Mouse (Mus musculus): ENCODE results near the gene Cfap97.

DNA sequence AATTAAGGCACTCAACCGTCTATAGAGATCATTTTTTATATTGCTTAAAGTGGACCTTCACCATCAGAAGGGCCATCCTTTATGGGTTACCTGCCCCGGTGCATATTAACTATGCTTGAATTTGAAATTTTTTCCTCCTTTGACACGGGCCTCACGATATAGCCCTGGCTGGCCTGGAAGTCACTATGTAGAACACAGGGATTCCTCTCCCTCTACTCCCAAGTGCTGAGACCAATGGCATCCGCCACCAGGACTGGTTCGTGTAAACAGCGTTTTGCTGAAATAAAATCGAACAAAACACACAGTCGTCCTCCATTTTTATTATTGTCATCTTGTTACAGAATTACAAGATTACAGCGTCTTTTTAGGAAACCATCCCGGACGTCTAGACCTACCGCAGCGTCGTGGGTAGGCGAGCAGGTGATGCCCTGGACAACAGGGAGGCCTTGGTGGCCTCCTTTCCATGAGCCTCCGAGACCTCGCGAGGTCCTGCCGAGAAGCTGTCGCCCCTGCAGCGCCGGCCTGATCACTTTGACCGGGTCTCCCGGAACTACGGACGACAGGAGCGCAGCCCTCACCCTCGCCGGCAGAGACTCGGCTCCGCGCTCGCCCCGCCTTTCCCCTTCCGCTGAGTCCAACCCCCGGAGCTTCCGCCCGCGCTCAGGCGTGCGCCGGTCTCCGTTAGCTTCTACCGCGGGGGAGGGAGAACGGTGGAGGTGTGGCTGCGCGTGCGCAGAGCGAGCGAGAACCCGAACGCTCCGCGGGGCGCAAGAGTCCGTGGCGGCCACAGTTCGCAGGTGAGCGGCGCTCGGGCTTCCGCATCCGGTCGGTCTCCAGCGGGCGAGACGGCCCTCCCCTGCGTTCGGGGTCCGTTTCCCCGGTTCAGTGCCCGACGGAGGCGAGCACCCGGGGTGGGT, 11.6 kb downstream of the Cfap97 start:
- TF ChIP-seq ZKSCAN1 (IDR thresholded peaks at IDR 0.05; ENCODE audit: borderline replicate concordance, low read depth, low read length), result no peak
- peak; percentile 89 for TF ChIP-seq CHD2 (IDR thresholded peaks at IDR 0.05; ENCODE audit: low read length)
- no peak for TF ChIP-seq CTCF (conservative IDR thresholded peaks at IDR 0.05 in 1 of 2, IDR thresholded peaks at IDR 0.05 in 1 of 2; ENCODE audit: low read depth in 2 of 2, low read length in 2 of 2)
- no peak; the same call in 1 of the 2 replicates for TF ChIP-seq GABPA (IDR thresholded peaks at IDR 0.05; ENCODE audit: insufficient replicate concordance, low read depth, low read length)
- peak; percentile 99 for TF ChIP-seq POLR2A (IDR thresholded peaks at IDR 0.05; ENCODE audit: low read depth, low read length)
- peak; percentile 90 for TF ChIP-seq ZMIZ1 (IDR thresholded peaks at IDR 0.05; ENCODE audit: low read depth, low read length)
- 0 out of 2 replicates have a peak, but pooled peaks have one; percentile 56 for TF ChIP-seq CHD1 (IDR thresholded peaks at IDR 0.05; ENCODE audit: low read depth, low read length)
- peak; percentile 93 for TF ChIP-seq SIN3A (IDR thresholded peaks at IDR 0.05; ENCODE audit: low read length)
- peak; percentile 63; the same call in 1 of the 2 replicates for TF ChIP-seq MAX (IDR thresholded peaks at IDR 0.05; ENCODE audit: low read length)
- TF ChIP-seq ZC3H11A (IDR thresholded peaks at IDR 0.05; ENCODE audit: low read depth, low read length), result no peak
- TF ChIP-seq NELFE (IDR thresholded peaks at IDR 0.05; ENCODE audit: low read depth, low read length), result peak; percentile 96
